Mouse (Mus musculus) intestine, postnatal 0 days (tissue): Measurements from ENCODE around the gene Ier2. TPM values are rescaled to one million over a fixed set of nuclear protein-coding genes. Genes with fewer than 3 reads are reported as not detected.
A peak's percentile ranks its signal among the peaks of the same experiment; 100 is the strongest.

ENCODE experiments used
- ATAC-seq: fragments of 200-750 bp; cut with Nextera tagmentation; 2 replicates; pipeline ENCODE4 v1.8.0; 2017; ENCODE audit warnings: mild to moderate bottlenecking, moderate TSS enrichment, moderate library complexity
- H3K27ac ChIP-seq: fragments of 300-500 bp; sonication (generic); 2 replicates; pipeline ENCODE4 v1.5.1; 2014; ENCODE audit warnings: mild to moderate bottlenecking, low read depth, low read length, moderate library complexity
- H3K27me3 ChIP-seq: fragments of 300-500 bp; sonication (generic); replicated peaks from 2 replicates; pipeline ENCODE4 v1.6.1; 2014; ENCODE audit warnings: low read length, mixed read lengths; ENCODE audit not compliant: control insufficient read depth, insufficient read depth
- H3K36me3 ChIP-seq: fragments of 300-500 bp; sonication (generic); 2 replicates; pipeline ENCODE4 v1.6.1; 2014; ENCODE audit warnings: mild to moderate bottlenecking, moderate library complexity; ENCODE audit not compliant: control insufficient read depth, insufficient read depth
- H3K4me1 ChIP-seq: fragments of 300-500 bp; sonication (generic); replicated peaks from 2 replicates; pipeline ENCODE4 v1.6.1; 2014; ENCODE audit warnings: antibody characterized with exemption, low read length, mixed read lengths; ENCODE audit not compliant: control insufficient read depth, insufficient read depth
- H3K4me2 ChIP-seq: fragments of 300-500 bp; sonication (generic); replicated peaks from 2 replicates; pipeline ENCODE4 v1.6.1; 2014; ENCODE audit warnings: low read depth, mild to moderate bottlenecking, moderate library complexity
- H3K4me3 ChIP-seq: fragments of 300-500 bp; sonication (generic); 2 replicates; pipeline ENCODE4 v1.5.1; 2014; ENCODE audit warnings: low read depth, low read length
- H3K9ac ChIP-seq: fragments of 300-500 bp; sonication (generic); 2 replicates; pipeline ENCODE4 v1.6.1; 2014; ENCODE audit warnings: mild to moderate bottlenecking, low read depth, low read length
- H3K9me3 ChIP-seq: fragments of 300-500 bp; sonication (generic); 2 replicates; pipeline ENCODE4 v1.6.1; 2016; ENCODE audit warnings: mixed run types; ENCODE audit not compliant: control insufficient read depth
- CTCF ChIP-seq: sonication (generic); IDR thresholded peaks from 2 replicates; pipeline ENCODE4 v1.5.1; 2016; ENCODE audit warnings: low read depth, mild to moderate bottlenecking, control low read depth, antibody characterized with exemption, moderate library complexity
- WGBS: fragments of 180-500 bp; shearing (Covaris S2); extraction: QIAGEN DNeasy Blood & Tissue Kit; methylation state at CpG from one replicate; pipeline ENCODE4 v1.1.7; 2014; 5-methylcytosine and 5-hydroxymethylcytosine counted together
- polyA plus RNA-seq: library from polyadenylated mRNA; unstranded; fragments of >200 nt; fragmentation: Nextera tagmentation; extraction: Ambion mirVana; gene quantifications from 2 replicates; pipeline ENCODE4 v1.2.1, GENCODE M21; 2015

Ier2 gene
- polyA plus RNA-seq, 1 experiment from 2014 or later = 79.4 TPM

DNA sequence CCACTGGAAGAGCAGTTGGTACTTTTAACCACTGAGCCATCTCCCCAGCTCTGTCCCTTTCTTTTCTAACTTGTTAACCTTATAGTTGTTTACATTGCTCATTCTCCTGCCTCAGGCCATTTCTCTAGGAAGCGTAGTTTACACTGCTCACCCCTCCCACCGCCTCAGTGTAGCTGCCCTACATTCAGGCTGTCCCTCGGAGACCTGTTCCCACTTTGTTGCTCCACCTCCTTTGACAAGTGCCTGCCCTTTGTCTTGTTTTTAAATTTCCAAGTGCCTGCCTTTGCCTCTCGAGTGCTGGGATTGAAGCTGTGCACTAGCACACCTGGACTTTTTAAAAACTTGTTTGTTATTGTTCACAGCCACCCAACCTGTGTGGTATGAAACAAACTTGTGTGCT is 30.7 kb upstream of the Ier2 start:
- Histone ChIP-seq H3K4me1 (0 out of 2 replicates have a peak, but pooled peaks cover 5% of the 10 kb centered on the region), H3K4me3 (no peak overlapping the region), H3K4me2 (no peak overlapping the region), H3K27me3 (no peaks in the 10 kb centered on the region), H3K27ac (no peak overlapping the region), H3K9ac (no peak overlapping the region), H3K36me3 (peaks cover 49% of the 10 kb centered on the region), H3K9me3 (no peaks in the 10 kb centered on the region)
- no peak for TF ChIP-seq CTCF
- no peak for ATAC-seq
- 60% methylated on average over 4 of the region's 4 CpGs for WGBS

DNA sequence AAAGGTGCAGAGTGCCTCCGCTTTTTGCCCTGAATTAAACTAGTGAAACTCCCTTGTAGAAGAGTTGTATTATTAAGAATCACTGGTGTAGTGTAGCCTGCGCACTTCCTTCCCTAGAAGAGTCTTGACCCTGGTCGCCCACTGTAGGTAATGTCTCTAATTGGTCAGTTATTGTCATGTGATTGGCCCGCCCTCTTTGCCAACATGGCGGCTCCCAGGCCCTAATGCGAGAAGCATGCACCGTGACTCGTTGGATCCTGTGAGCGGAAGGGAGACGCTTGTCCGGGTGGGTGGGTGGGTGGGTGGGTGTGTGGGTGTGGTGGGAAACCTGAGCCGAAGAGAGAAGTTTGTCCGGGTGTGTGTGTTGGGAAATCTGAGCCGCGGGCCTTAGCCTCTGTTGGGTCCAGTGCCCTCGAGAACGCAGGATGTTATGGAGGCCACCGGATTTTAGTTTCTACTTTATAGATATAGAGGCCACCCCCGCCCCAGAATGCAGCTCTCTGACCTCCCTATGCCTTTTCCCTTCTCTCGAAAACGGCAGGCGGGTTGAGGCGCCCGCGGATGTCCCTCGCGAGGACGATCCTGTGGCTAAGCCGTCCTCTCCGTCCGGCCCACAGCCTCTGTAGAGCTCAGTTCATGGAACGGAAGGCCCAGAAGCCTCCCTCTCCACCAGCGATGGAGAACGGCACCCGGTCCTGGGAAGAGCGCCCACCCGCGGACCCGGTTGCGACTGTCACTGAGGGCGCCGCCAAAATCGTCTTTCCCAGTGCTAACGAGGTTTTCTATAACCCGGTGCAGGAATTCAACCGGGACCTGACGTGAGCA is 26.7 kb upstream of the Ier2 start:
- no peaks in the 10 kb centered on the region for H3K9me3 ChIP-seq
- peak overlapping the region; percentile 61 for H3K27ac ChIP-seq
- H3K4me1 ChIP-seq = peaks cover 16% of the 10 kb centered on the region
- TF ChIP-seq CTCF = peak; percentile 42
- H3K36me3 ChIP-seq = peaks cover 15% of the 10 kb centered on the region; the same call in 1 of the 2 replicates
- under 1% methylated on average over 46 of the region's 47 CpGs for WGBS
- peak; percentile 83 for ATAC-seq
- peak overlapping the region; percentile 79 for H3K4me3 ChIP-seq
- H3K9ac ChIP-seq = peak overlapping the region; percentile 79
- peak overlapping the region; percentile 89 for H3K4me2 ChIP-seq
- H3K27me3 ChIP-seq = no peaks in the 10 kb centered on the region

DNA sequence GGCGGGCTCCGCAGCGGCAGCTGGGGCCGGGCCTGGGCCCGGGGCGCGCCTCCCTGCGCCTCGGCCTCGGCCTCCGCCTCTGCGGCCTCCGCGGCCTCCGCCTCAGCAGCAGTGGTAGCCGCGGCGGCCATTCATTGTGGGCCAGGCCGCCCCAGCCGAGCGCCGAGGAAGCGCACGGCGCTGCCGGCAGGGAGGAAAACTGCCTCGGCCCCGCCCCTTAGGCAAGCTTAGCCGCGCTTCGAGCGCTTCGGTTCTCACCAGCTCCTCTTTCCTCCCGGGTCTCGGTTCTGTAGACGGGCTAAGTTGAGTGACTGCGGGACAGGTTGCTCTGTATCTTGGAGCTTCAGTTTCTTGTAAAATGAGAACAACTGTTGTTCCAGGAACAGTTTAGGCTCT is 25.1 kb upstream of the Ier2 start, which contains the start of gene Nacc1:
Gene Nacc1, minus strand, starts transcription at position 158 of the 396 bp plus-strand sequence.
- Histone ChIP-seq H3K36me3 (peaks cover 8% of the 10 kb centered on the region), H3K9me3 (no peaks in the 10 kb centered on the region), H3K4me2 (peak within 1 kb of the TSS; percentile 89), H3K4me1 (peaks cover 16% of the 10 kb centered on the region), H3K27ac (peak within 1 kb of the TSS; percentile 83), H3K27me3 (no peaks in the 10 kb centered on the region), H3K4me3 (peak within 1 kb of the TSS; percentile 100), H3K9ac (peak within 1 kb of the TSS; percentile 93)
- ATAC-seq = peak; percentile 73
- TF ChIP-seq CTCF = peak; percentile 37
- under 1% methylated on average over 30 of the region's 37 CpGs for WGBS

DNA sequence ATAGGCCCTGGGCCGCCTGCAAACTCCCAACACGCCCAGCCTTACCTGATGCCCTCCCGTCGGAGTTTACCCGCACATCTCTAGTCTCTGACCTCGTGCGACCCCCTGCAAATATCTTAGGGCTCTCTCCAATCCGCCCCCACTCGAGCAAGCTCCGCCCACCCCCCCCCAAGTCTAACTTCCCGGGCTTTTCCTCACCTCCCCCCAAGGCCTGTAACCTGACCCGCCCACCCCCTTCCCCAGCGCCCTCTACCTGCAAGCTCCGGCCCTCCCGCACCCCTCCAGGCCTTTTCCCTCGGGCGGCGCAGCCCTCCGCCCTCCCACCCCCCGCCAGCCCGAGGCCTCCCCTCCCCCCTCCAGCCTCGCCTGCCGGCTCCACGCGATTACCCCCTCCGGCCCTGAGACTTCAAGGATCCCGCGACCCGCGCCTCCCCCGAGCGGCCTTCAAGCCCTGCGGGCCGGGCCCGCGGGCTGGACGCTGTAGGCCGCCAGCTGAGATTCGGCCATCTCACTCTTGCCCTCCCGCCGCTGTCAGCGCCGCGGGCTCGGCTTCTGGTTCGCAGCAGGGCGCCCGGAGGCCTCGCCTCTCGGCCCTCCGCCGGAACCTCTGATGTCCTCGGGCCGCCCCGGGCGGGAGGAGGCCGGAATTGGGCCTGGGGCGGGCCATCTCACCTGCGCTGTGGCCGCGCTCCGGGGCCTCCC is 24.5 kb upstream of the Ier2 start:
- H3K4me3 ChIP-seq = peak overlapping the region; percentile 100
- peak overlapping the region; percentile 93 for H3K9ac ChIP-seq
- H3K4me1 ChIP-seq = peaks cover 16% of the 10 kb centered on the region
- peaks cover 7% of the 10 kb centered on the region for H3K36me3 ChIP-seq
- under 1% methylated on average over 57 of the region's 62 CpGs for WGBS
- no peaks in the 10 kb centered on the region for H3K27me3 ChIP-seq
- peak overlapping the region; percentile 83 for H3K27ac ChIP-seq
- TF ChIP-seq CTCF = peak; percentile 30
- H3K9me3 ChIP-seq = no peaks in the 10 kb centered on the region
- H3K4me2 ChIP-seq = peak overlapping the region; percentile 89
- peak; percentile 40 for ATAC-seq

DNA sequence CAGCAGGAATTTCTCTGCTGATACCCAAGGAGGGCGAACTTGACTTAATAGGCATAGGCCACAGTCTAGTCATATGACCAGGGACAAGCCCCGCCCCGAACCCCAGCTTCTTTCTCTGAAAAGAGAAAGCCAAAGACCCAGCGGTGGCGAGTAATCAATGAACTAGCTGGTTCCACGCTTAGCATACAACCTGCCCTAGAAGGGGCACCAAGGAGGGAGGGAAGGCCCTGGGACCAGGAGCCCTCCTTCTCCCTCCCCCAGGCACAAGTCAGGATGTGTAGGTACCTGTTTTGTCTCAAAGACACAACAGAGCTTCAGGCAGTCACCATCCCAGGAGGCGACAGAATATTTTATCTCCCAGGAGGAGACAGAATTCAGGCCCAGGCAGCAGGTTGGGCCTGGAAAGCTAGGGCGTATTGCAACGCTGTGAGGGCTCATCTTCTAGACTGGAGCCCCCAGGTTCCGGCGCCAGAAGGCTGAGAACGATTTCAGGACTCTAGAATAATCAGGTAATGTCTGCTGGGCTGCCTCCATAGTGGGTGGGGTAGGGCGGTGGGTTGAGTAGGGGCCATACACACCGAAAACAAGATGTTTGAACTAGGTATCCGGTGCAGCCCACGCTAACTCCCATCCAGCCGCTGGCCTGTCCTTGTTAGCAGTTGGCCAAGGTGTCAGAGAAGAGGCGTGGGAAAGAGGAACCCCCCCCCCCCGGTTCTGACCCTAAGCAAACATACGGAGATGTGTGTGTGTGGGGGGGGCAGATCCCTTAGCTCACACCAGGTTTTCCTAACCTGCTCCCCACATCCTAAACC is 23.7 kb upstream of the Ier2 start, which contains the start of gene Trmt1:
Gene Trmt1, plus strand, starts transcription at position 117 of the 812 bp plus-strand sequence.
- no peak; the same call in 1 of the 2 replicates for ATAC-seq
- peak within 1 kb of the TSS; percentile 83 for H3K27ac ChIP-seq
- peak within 1 kb of the TSS; percentile 100 for H3K4me3 ChIP-seq
- H3K36me3 ChIP-seq = peaks cover 6% of the 10 kb centered on the region
- H3K27me3 ChIP-seq = no peaks in the 10 kb centered on the region
- H3K9ac ChIP-seq = peak within 1 kb of the TSS; percentile 93
- WGBS = 7% methylated on average over 20 of the region's 20 CpGs
- TF ChIP-seq CTCF = no peak
- H3K9me3 ChIP-seq = no peaks in the 10 kb centered on the region
- H3K4me1 ChIP-seq = peaks cover 16% of the 10 kb centered on the region
- H3K4me2 ChIP-seq = peak within 1 kb of the TSS; percentile 89
